Mouse (Mus musculus) liver, postnatal 0 days (tissue): Measurements from ENCODE around the gene Tmem262.

Experiments
- CTCF ChIP-seq: sonication (generic); IDR thresholded peaks from 2 replicates; pipeline ENCODE4 v1.5.1; 2016; ENCODE audit warnings: antibody characterized with exemption, low read depth
- EP300 ChIP-seq: IDR thresholded peaks from 2 replicates; pipeline ENCODE4 v1.6.1; 2016; ENCODE audit warnings: antibody characterized with exemption, low read depth, mild to moderate bottlenecking

DNA sequence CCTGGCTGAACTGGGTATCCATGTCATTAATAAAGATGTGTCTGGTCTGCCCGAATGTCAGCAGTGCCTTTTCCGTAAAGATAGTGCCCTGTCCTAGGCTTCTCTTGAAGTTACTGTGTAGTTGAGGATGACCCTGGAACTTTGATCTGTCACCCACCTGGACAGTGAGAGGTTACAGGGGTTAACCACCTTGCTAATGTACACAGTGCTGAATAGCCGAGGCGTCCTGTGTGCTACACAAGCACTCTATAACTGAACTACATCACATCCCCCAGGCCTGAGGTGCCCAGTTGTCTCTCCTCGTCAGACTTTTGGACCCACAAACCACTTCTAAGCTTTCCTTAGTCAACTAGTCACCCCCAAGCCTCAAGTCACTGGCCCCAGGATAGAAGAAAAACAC, 17.4 kb upstream of the Tmem262 start:
- TF ChIP-seq CTCF (no peak), EP300 (no peak)
